Mouse (Mus musculus): ENCODE measurements around the gene 1700003F12Rik. TPM values are rescaled to one million over a fixed set of nuclear protein-coding genes. Genes with fewer than 3 reads are reported as not detected.

1700003F12Rik gene
- polyA plus RNA-seq (2014; fragmentation: Illumina TruSeq; extraction: RNeasy Lipid Tissue Mini Kit (QIAGEN cat#74804); ENCODE audit: low read depth, low replicate concordance): 4.3 TPM

GRCm38 (mm10) chr2:154546711-154547110, at the start of gene 1700003F12Rik:
TSS of gene 1700003F12Rik (plus strand) at chr2:154547085.

GRCm38 (mm10) chr2:154551476-154551875, 4.6 kb downstream of the 1700003F12Rik start, which contains the start of gene Actl10:
TSS of gene Actl10 (plus strand) at chr2:154551776.

GRCm38 (mm10) chr2:154558264-154559039, 11.6 kb downstream of the 1700003F12Rik start, which contains the start of gene Necab3:
TSS of gene Necab3 (minus strand) at chr2:154558890.

GRCm38 (mm10) chr2:154569836-154570286, 23.0 kb downstream of the 1700003F12Rik start, which contains the start of gene E2f1:
TSS of gene E2f1 (minus strand) at chr2:154569892.

Other genes starting within 250 kb of the 1700003F12Rik start
- not detected for gene Bpifb9b, start 239.9 kb upstream of the 1700003F12Rik start, polyA plus RNA-seq (2014; fragmentation: Illumina TruSeq; extraction: RNeasy Lipid Tissue Mini Kit (QIAGEN cat#74804); ENCODE audit: low read depth, low replicate concordance)
- 4.5 TPM for gene Cdk5rap1, start 174.1 kb upstream of the 1700003F12Rik start, polyA plus RNA-seq (2014; fragmentation: Illumina TruSeq; extraction: RNeasy Lipid Tissue Mini Kit (QIAGEN cat#74804); ENCODE audit: low read depth, low replicate concordance)
- 0.18 TPM for gene Snta1, start 139.0 kb upstream of the 1700003F12Rik start, polyA plus RNA-seq (2014; fragmentation: Illumina TruSeq; extraction: RNeasy Lipid Tissue Mini Kit (QIAGEN cat#74804); ENCODE audit: low read depth, low replicate concordance)
- gene Cbfa2t2, start 110.6 kb upstream of the 1700003F12Rik start, polyA plus RNA-seq (2014; fragmentation: Illumina TruSeq; extraction: RNeasy Lipid Tissue Mini Kit (QIAGEN cat#74804); ENCODE audit: low read depth, low replicate concordance): 14.8 TPM
- gene Actl10, start 4.7 kb downstream of the 1700003F12Rik start, polyA plus RNA-seq (2014; fragmentation: Illumina TruSeq; extraction: RNeasy Lipid Tissue Mini Kit (QIAGEN cat#74804); ENCODE audit: low read depth, low replicate concordance): 2.3 TPM
- gene Necab3, start 11.8 kb downstream of the 1700003F12Rik start, polyA plus RNA-seq (2014; fragmentation: Illumina TruSeq; extraction: RNeasy Lipid Tissue Mini Kit (QIAGEN cat#74804); ENCODE audit: low read depth, low replicate concordance): 4.3 TPM
- 0.10 TPM for gene E2f1, start 22.8 kb downstream of the 1700003F12Rik start, polyA plus RNA-seq (2014; fragmentation: Illumina TruSeq; extraction: RNeasy Lipid Tissue Mini Kit (QIAGEN cat#74804); ENCODE audit: low read depth, low replicate concordance)
- gene Pxmp4, start 56.6 kb downstream of the 1700003F12Rik start, polyA plus RNA-seq (2014; fragmentation: Illumina TruSeq; extraction: RNeasy Lipid Tissue Mini Kit (QIAGEN cat#74804); ENCODE audit: low read depth, low replicate concordance): 1.0 TPM
- gene Zfp341, start 66.2 kb downstream of the 1700003F12Rik start, polyA plus RNA-seq (2014; fragmentation: Illumina TruSeq; extraction: RNeasy Lipid Tissue Mini Kit (QIAGEN cat#74804); ENCODE audit: low read depth, low replicate concordance): not detected
- gene 4930519P11Rik, start 66.4 kb downstream of the 1700003F12Rik start, polyA plus RNA-seq (2014; fragmentation: Illumina TruSeq; extraction: RNeasy Lipid Tissue Mini Kit (QIAGEN cat#74804); ENCODE audit: low read depth, low replicate concordance): 0.76 TPM
- gene Chmp4b, start 104.6 kb downstream of the 1700003F12Rik start, polyA plus RNA-seq (2014; fragmentation: Illumina TruSeq; extraction: RNeasy Lipid Tissue Mini Kit (QIAGEN cat#74804); ENCODE audit: low read depth, low replicate concordance): 60.7 TPM
- not detected for gene Gm14214, start 222.9 kb downstream of the 1700003F12Rik start, polyA plus RNA-seq (2014; fragmentation: Illumina TruSeq; extraction: RNeasy Lipid Tissue Mini Kit (QIAGEN cat#74804); ENCODE audit: low read depth, low replicate concordance)
- gene Raly, start 244.0 kb downstream of the 1700003F12Rik start, polyA plus RNA-seq (2014; fragmentation: Illumina TruSeq; extraction: RNeasy Lipid Tissue Mini Kit (QIAGEN cat#74804); ENCODE audit: low read depth, low replicate concordance): 42.9 TPM
- gene a, start 244.3 kb downstream of the 1700003F12Rik start, polyA plus RNA-seq (2014; fragmentation: Illumina TruSeq; extraction: RNeasy Lipid Tissue Mini Kit (QIAGEN cat#74804); ENCODE audit: low read depth, low replicate concordance): not detected

All from testis, adult 10 weeks (tissue).